ENCODE assay signal across 19 mouse cellular contexts in genomic region chr8:94432212-94432611, GRCm38 (mm10). TPM values are rescaled to one million over a fixed set of nuclear protein-coding genes. Genes with fewer than 3 reads are reported as not detected.
DNase-seq lines count a peak whose midpoint lies in the region; ATAC-seq lines count a peak whose summit lies in the region.
"Had no signal": no experiment of that assay in that cellular context is flagged by ENCODE, and none has a peak within 500 bp of the region (broad histone marks: within the 10 kb centered on the region; RNA-seq: fewer than 3 reads in every experiment).

No protein-coding gene starts in this region.

- DNase-seq in heart, adult 11 months, result peak; percentile 88
- DNase-seq in heart, postnatal 4 days, result no peak
- peak; percentile 15 to 35 for DNase-seq in spleen, postnatal 36 days (ENCODE audit: low spot score in 2 of 2)
- no peak for DNase-seq in spleen, postnatal 14 days (ENCODE audit: low spot score in 2 of 2)
- DNase-seq: adrenal gland, adult 2 months; adrenal gland, postnatal 10 days; adrenal gland, postnatal 25 days; B cell, adult 2 months; cerebellum, adult 11-12 months; cerebellum, adult 2 months; cerebellum, adult 9-10 months; cerebellum, postnatal 10 days; cerebellum, postnatal 25 days; forebrain, postnatal 0 days had no signal

- no peak for ATAC-seq in cerebellum, adult (ENCODE audit: insufficient number of reproducible peaks, low FRiP score, low TSS enrichment)
- ATAC-seq: CD4-positive, CD25-positive, alpha-beta regulatory T cell, adult 4 months; forebrain, embryonic 13.5 days; forebrain, embryonic 15.5 days; forebrain, postnatal 0 days had no signal

RNA-seq across cellular contexts. Expression of gene Nlrc5, which starts 1.9 kb away (rescaled TPM):
- under 1 TPM; 0.72 to 0.76 TPM for total RNA-seq in heart, postnatal 4 days (2021)
- total RNA-seq: MEL had no signal

RNA-seq across cellular contexts. Expression of gene Herpud1, which starts 46.0 kb away (rescaled TPM):
- 10 to 100 TPM; 56.6 to 66.4 TPM for total RNA-seq in heart, postnatal 4 days (2021)

Comparison
In these comparisons a context has a peak if more than half of its experiments do, and no peak if none do; other contexts are left out.
1. DNase-seq: peak in heart, adult 11 months (single experiment) and spleen, postnatal 36 days (2 of 2); none in heart, postnatal 4 days (single experiment) and spleen, postnatal 14 days (0 of 2).